Mouse (Mus musculus): Measurements from ENCODE around the gene Jph2. TPM values are rescaled to one million over a fixed set of nuclear protein-coding genes. Genes with fewer than 3 reads are reported as not detected.

The Jph2 gene
- polyA plus RNA-seq, 1 experiment, result not detected

- no peak for TF ChIP-seq POLR2A (IDR thresholded peaks at IDR 0.05; ENCODE audit: insufficient read depth, low read depth, low read length)
- TF ChIP-seq CTCF (IDR thresholded peaks at IDR 0.05; ENCODE audit: insufficient read depth, low read depth, low read length), result no peak
- 76% methylated on average over 2 of the region's 2 CpGs for WGBS
- no peak overlapping the region for H3K27ac ChIP-seq (ENCODE audit: insufficient read depth, low read depth, low read length)
- no peak overlapping the region for H3K4me3 ChIP-seq (ENCODE audit: insufficient read depth, low read depth, low read length)
- no peaks in the 10 kb centered on the region for H3K4me1 ChIP-seq (ENCODE audit: control insufficient read depth, insufficient read depth, low read length)
Observed at GRCm38 (mm10) chr2:163359253-163359652, 38.5 kb downstream of the Jph2 start.

DNA sequence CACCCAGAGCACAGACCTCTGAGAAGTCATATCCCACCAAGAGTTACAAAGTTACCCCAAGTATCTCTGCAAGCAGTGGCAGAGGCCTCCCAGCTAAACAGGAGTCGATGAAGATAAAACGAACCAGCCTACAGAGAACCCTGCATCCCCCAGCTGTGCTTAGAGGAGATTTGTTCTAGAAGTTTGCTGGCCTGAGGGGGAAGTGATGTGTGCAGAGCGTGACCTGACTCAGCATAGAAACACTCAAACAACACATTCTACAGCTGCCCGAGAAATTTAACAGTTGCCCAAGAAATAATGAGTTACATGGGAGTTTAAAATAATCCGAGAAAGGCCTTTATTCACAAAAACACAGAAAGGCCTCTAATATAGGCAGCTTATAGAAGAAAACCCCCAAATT lies 39.1 kb downstream of the Jph2 start:
- no peak overlapping the region for H3K4me3 ChIP-seq (ENCODE audit: insufficient read depth, low read depth, low read length)
- WGBS, result 83% methylated on average over 5 of the region's 5 CpGs
- H3K27ac ChIP-seq (ENCODE audit: insufficient read depth, low read depth, low read length), result no peak overlapping the region
- no peaks in the 10 kb centered on the region for H3K4me1 ChIP-seq (ENCODE audit: control insufficient read depth, insufficient read depth, low read length)
- TF ChIP-seq CTCF (IDR thresholded peaks at IDR 0.05; ENCODE audit: insufficient read depth, low read depth, low read length) (no peak), POLR2A (IDR thresholded peaks at IDR 0.05; ENCODE audit: insufficient read depth, low read depth, low read length) (no peak)

DNA sequence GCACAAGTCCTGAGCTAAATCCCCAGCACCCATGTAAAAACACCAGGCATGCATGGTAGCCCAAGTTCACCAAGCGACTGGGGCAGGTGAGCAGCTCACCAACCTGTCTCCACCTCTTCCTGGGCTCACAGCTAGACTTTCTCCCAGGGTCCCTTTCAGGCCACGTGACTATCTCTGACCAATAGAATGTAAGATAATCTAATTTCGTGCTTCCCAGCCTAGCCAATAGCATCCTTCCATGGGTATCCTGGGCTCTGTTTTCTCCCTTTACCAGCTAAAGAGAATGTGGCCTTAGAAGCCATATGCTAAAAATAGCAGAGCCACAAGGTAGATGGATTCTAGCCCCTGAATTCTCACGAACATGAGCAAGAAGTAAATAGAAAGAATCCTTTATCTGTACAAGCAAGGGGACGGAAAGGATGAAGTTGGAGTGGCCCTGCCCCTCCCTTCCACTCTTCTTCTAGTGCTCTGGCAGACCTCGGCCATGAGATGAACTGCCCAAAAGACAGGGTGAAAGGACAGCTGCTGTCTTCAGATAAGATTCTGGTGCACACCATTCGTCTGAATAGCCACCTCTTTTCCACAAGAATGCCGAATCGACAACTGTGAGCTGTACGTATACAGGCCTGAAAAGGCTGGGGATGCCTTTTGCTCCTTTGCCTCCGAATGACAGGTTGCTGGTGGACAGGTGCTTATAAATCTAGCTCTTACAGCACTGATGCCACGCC lies 41.5 kb downstream of the Jph2 start:
- H3K4me3 ChIP-seq (ENCODE audit: insufficient read depth, low read depth, low read length), result no peak overlapping the region
- no peak overlapping the region for H3K27ac ChIP-seq (ENCODE audit: insufficient read depth, low read depth, low read length)
- no peaks in the 10 kb centered on the region for H3K4me1 ChIP-seq (ENCODE audit: control insufficient read depth, insufficient read depth, low read length)
- WGBS, result 92% methylated on average over 12 of the region's 12 CpGs
- TF ChIP-seq POLR2A (IDR thresholded peaks at IDR 0.05; ENCODE audit: insufficient read depth, low read depth, low read length) (no peak), CTCF (IDR thresholded peaks at IDR 0.05; ENCODE audit: insufficient read depth, low read depth, low read length) (no peak)

GRCm38 (mm10) chr2:163355666-163356065 lies 42.1 kb downstream of the Jph2 start:
- no peak for TF ChIP-seq CTCF (IDR thresholded peaks at IDR 0.05; ENCODE audit: insufficient read depth, low read depth, low read length)
- no peak for TF ChIP-seq POLR2A (IDR thresholded peaks at IDR 0.05; ENCODE audit: insufficient read depth, low read depth, low read length)
- Histone ChIP-seq H3K4me1 (ENCODE audit: control insufficient read depth, insufficient read depth, low read length) (no peaks in the 10 kb centered on the region), H3K4me3 (ENCODE audit: insufficient read depth, low read depth, low read length) (no peak overlapping the region), H3K27ac (ENCODE audit: insufficient read depth, low read depth, low read length) (no peak overlapping the region)
- WGBS, result 85% methylated on average over 8 of the region's 8 CpGs

GRCm38 (mm10) chr2:163353731-163354130 lies 44.1 kb downstream of the Jph2 start:
- H3K27ac ChIP-seq (ENCODE audit: insufficient read depth, low read depth, low read length), result no peak overlapping the region
- whole genome bisulfite sequencing, result 54% methylated on average over 7 of the region's 7 CpGs
- H3K4me1 ChIP-seq (ENCODE audit: control insufficient read depth, insufficient read depth, low read length), result peaks cover 3% of the 10 kb centered on the region; the same call in 1 of the 2 replicates
- no peak overlapping the region for H3K4me3 ChIP-seq (ENCODE audit: insufficient read depth, low read depth, low read length)
- TF ChIP-seq POLR2A (IDR thresholded peaks at IDR 0.05; ENCODE audit: insufficient read depth, low read depth, low read length), result no peak
- no peak for TF ChIP-seq CTCF (IDR thresholded peaks at IDR 0.05; ENCODE audit: insufficient read depth, low read depth, low read length)

- no peak overlapping the region for H3K4me3 ChIP-seq (ENCODE audit: insufficient read depth, low read depth, low read length)
- H3K27ac ChIP-seq (ENCODE audit: insufficient read depth, low read depth, low read length), result no peak overlapping the region
- 62% methylated on average over 5 of the region's 5 CpGs for WGBS
- TF ChIP-seq CTCF (IDR thresholded peaks at IDR 0.05; ENCODE audit: insufficient read depth, low read depth, low read length), result no peak
- TF ChIP-seq POLR2A (IDR thresholded peaks at IDR 0.05; ENCODE audit: insufficient read depth, low read depth, low read length), result no peak
- H3K4me1 ChIP-seq (ENCODE audit: control insufficient read depth, insufficient read depth, low read length), result peaks cover 7% of the 10 kb centered on the region; the same call in 1 of the 2 replicates
Observed at GRCm38 (mm10) chr2:163350443-163350842, 47.4 kb downstream of the Jph2 start.

DNA sequence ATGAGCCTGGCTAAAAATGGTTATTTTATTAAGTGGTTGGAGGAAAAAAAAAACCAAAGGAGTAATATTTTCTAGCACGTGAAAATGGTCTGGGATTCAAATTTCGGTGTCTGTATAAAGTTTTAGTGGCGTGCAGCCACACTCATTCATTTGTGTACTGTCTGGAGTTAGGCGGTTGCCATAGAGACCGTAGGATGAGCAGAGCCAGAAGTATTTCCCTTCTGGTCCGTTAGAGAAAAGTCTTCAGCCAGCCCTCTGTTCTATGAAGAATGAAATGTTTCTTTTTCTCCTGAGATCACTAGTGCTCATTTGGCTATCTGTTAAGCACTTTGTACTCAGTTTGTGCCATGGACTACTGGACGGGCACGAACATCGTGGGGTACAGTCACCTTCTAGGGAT lies 48.4 kb downstream of the Jph2 start:
- H3K4me3 ChIP-seq (ENCODE audit: insufficient read depth, low read depth, low read length), result no peak overlapping the region
- H3K4me1 ChIP-seq (ENCODE audit: control insufficient read depth, insufficient read depth, low read length), result peaks cover 7% of the 10 kb centered on the region; the same call in 1 of the 2 replicates
- TF ChIP-seq POLR2A (IDR thresholded peaks at IDR 0.05; ENCODE audit: insufficient read depth, low read depth, low read length) (no peak), CTCF (IDR thresholded peaks at IDR 0.05; ENCODE audit: insufficient read depth, low read depth, low read length) (no peak)
- WGBS, result 33% methylated on average over 9 of the region's 9 CpGs
- H3K27ac ChIP-seq (ENCODE audit: insufficient read depth, low read depth, low read length), result no peak overlapping the region

- TF ChIP-seq POLR2A (IDR thresholded peaks at IDR 0.05; ENCODE audit: insufficient read depth, low read depth, low read length) (no peak), CTCF (IDR thresholded peaks at IDR 0.05; ENCODE audit: insufficient read depth, low read depth, low read length) (no peak)
- peaks cover 7% of the 10 kb centered on the region; the same call in 1 of the 2 replicates for H3K4me1 ChIP-seq (ENCODE audit: control insufficient read depth, insufficient read depth, low read length)
- H3K4me3 ChIP-seq (ENCODE audit: insufficient read depth, low read depth, low read length), result no peak overlapping the region
- no peak overlapping the region for H3K27ac ChIP-seq (ENCODE audit: insufficient read depth, low read depth, low read length)
- WGBS, result 58% methylated on average over 7 of the region's 7 CpGs
Observed at GRCm38 (mm10) chr2:163348677-163349076, 49.1 kb downstream of the Jph2 start.

DNA sequence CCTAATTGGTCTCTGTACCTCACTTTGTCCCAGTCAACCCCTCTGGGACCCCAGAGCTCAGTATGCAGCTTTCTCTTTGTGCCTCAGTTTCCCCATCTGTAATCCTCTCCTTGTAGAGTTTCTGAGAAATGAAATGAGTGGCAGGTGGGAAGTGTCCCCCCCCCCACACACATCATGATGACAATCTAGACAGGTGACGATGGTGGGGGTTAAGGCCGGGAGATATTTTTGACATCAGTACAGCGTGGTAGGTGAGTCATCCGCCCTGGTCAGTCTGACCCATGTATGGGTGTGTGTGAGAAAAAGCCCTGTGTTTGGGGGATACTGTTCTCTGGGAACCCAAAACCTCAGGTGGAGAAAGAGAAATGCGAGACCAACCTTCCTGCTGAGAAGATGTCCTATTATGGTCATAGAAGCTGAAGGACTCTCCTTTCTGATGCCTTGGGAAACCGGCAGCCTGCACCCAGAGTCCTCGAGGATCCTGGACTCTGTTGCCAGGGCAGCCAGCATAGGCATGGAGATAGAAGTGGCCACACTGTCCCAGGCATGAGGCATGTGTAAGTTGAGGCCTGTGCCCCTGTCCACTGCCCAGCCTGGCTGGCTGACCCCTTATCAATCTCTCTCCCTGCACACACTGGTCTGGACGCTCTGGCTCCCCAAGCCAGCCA lies 50.1 kb downstream of the Jph2 start:
- TF ChIP-seq POLR2A (IDR thresholded peaks at IDR 0.05; ENCODE audit: insufficient read depth, low read depth, low read length) (no peak), CTCF (IDR thresholded peaks at IDR 0.05; ENCODE audit: insufficient read depth, low read depth, low read length) (no peak)
- 90% methylated on average over 8 of the region's 8 CpGs for WGBS
- no peak overlapping the region for H3K4me3 ChIP-seq (ENCODE audit: insufficient read depth, low read depth, low read length)
- H3K27ac ChIP-seq (ENCODE audit: insufficient read depth, low read depth, low read length), result no peak overlapping the region
- peaks cover 7% of the 10 kb centered on the region; the same call in 1 of the 2 replicates for H3K4me1 ChIP-seq (ENCODE audit: control insufficient read depth, insufficient read depth, low read length)
